Mouse (Mus musculus) CH12.LX (cell line): Measurements from ENCODE around the gene Gm20532. TPM values are rescaled to one million over a fixed set of nuclear protein-coding genes. Genes with fewer than 3 reads are reported as not detected.

Source experiments
- DNase-seq: peaks from one replicate; pipeline ENCODE4 v3.0.0-alpha.2; 2013; ENCODE audit errors: extremely low read depth
- H3K27ac ChIP-seq: 2 replicates; pipeline ENCODE4 v1.5.1; 2012; ENCODE audit warnings: low read depth, mild to moderate bottlenecking, control low read depth, moderate library complexity; ENCODE audit not compliant: insufficient read depth
- H3K27me3 ChIP-seq: replicated peaks from 2 replicates; pipeline ENCODE3; 2012; ENCODE audit warnings: inconsistent platforms
- H3K36me3 ChIP-seq, 2 experiments: replicated peaks in 1 of 2; 2 replicates each; pipeline versions ENCODE3 to v1.6.1; 2012; ENCODE audit warnings: inconsistent platforms in 1 of 2, low read length in 1 of 2, mild to moderate bottlenecking in 1 of 2, mixed read lengths in 1 of 2, moderate library complexity in 1 of 2; ENCODE audit not compliant: control insufficient read depth in 1 of 2, insufficient read depth in 1 of 2
- H3K4me1 ChIP-seq, 2 experiments: 2 replicates each; pipeline ENCODE4 v1.6.1; 2012; ENCODE audit warnings: inconsistent platforms in 1 of 2, moderate library complexity in 1 of 2; ENCODE audit not compliant: insufficient read depth in 2 of 2, control insufficient read depth in 1 of 2
- H3K4me2 ChIP-seq: 2 replicates; pipeline ENCODE4 v1.6.1; 2012; ENCODE audit warnings: low read depth, mild to moderate bottlenecking, control low read depth; ENCODE audit not compliant: poor library complexity, insufficient read depth, severe bottlenecking
- H3K4me3 ChIP-seq, 3 experiments: fragments of 150-350 bp in 1 of 3; sonication (generic) in 1 of 3; replicated peaks in 1 of 3; 2 replicates each; pipeline versions ENCODE3 to v1.5.1; 2011 to 2012; ENCODE audit warnings: low read depth in 2 of 3, low read length in 2 of 3, mild to moderate bottlenecking in 2 of 3, moderate library complexity in 2 of 3, control low read depth in 1 of 3, improper control_type of control experiment in 1 of 3, inconsistent platforms in 1 of 3, mixed read lengths in 1 of 3; ENCODE audit not compliant: poor library complexity in 1 of 3
- H3K79me2 ChIP-seq: replicated peaks from 2 replicates; pipeline ENCODE4 v1.6.1; 2012; ENCODE audit warnings: mild to moderate bottlenecking, moderate library complexity; ENCODE audit not compliant: control insufficient read depth, poor library complexity, insufficient read depth, severe bottlenecking; ENCODE audit errors: extremely low read depth
- H3K9ac ChIP-seq: 2 replicates; pipeline ENCODE4 v1.6.1; 2012; ENCODE audit warnings: low read depth, mild to moderate bottlenecking, control low read depth, moderate library complexity; ENCODE audit not compliant: insufficient read depth
- H3K9me3 ChIP-seq: replicated peaks from 2 replicates; pipeline ENCODE3; 2012; ENCODE audit warnings: low read length, inconsistent platforms, mixed read lengths
- CHD1 ChIP-seq: IDR thresholded peaks from 2 replicates; pipeline ENCODE4 v1.6.1; 2012; ENCODE audit warnings: low read depth, low read length, improper control_type of control experiment, inconsistent platforms
- CHD2 ChIP-seq: IDR thresholded peaks from 2 replicates; pipeline ENCODE4 v1.6.1; 2011; ENCODE audit warnings: low read length, improper control_type of control experiment
- CTCF ChIP-seq, 2 experiments: IDR thresholded peaks in 1 of 2; conservative IDR thresholded peaks in 1 of 2; 2 replicates each; pipeline ENCODE4 v1.5.1; 2011 to 2012; ENCODE audit warnings: low read depth in 2 of 2, low read length in 2 of 2, improper control_type of control experiment in 1 of 2, inconsistent platforms in 1 of 2, mild to moderate bottlenecking in 1 of 2, moderate library complexity in 1 of 2
- EP300 ChIP-seq: IDR thresholded peaks from 2 replicates; pipeline ENCODE4 v1.6.1; 2011; ENCODE audit warnings: low read length, improper control_type of control experiment
- ETS1 ChIP-seq: conservative IDR thresholded peaks from 2 replicates; pipeline ENCODE4 v1.6.1; 2012; ENCODE audit warnings: low read depth, mild to moderate bottlenecking, inconsistent platforms, low read length, improper control_type of control experiment, moderate library complexity
- GABPA ChIP-seq: IDR thresholded peaks from 2 replicates; pipeline ENCODE4 v1.6.1; 2012; ENCODE audit warnings: low read depth, low read length, improper control_type of control experiment, inconsistent platforms; ENCODE audit not compliant: insufficient replicate concordance
- HCFC1 ChIP-seq: IDR thresholded peaks from 2 replicates; pipeline ENCODE4 v1.6.1; 2012; ENCODE audit warnings: low read depth, mild to moderate bottlenecking, inconsistent platforms, low read length, improper control_type of control experiment
- IRF4 ChIP-seq: IDR thresholded peaks from 2 replicates; pipeline ENCODE4 v1.6.1; 2014; ENCODE audit warnings: low read depth, mild to moderate bottlenecking, inconsistent platforms, low read length, improper control_type of control experiment
- JUN ChIP-seq: IDR thresholded peaks from 2 replicates; pipeline ENCODE4 v1.6.1; 2011; ENCODE audit warnings: low read depth, mild to moderate bottlenecking, low read length, improper control_type of control experiment, moderate library complexity; ENCODE audit not compliant: insufficient read depth
- JUND ChIP-seq: conservative IDR thresholded peaks from 2 replicates; pipeline ENCODE4 v1.6.1; 2011; ENCODE audit warnings: low read depth, low read length, improper control_type of control experiment
- KAT2A ChIP-seq: IDR thresholded peaks from 2 replicates; pipeline ENCODE4 v1.6.1; 2012; ENCODE audit warnings: low read length, improper control_type of control experiment, inconsistent platforms; ENCODE audit not compliant: insufficient replicate concordance
- MAFK ChIP-seq: IDR thresholded peaks from 2 replicates; pipeline ENCODE4 v1.6.1; 2011; ENCODE audit warnings: low read length, improper control_type of control experiment; ENCODE audit not compliant: insufficient replicate concordance
- MAX ChIP-seq: IDR thresholded peaks from 2 replicates; pipeline ENCODE4 v1.6.1; 2011; ENCODE audit warnings: low read length, improper control_type of control experiment
- MAZ ChIP-seq: IDR thresholded peaks from 2 replicates; pipeline ENCODE4 v1.6.1; 2012; ENCODE audit warnings: low read depth, mild to moderate bottlenecking, inconsistent platforms, low read length, improper control_type of control experiment, moderate library complexity
- MXI1 ChIP-seq: IDR thresholded peaks from 2 replicates; pipeline ENCODE4 v1.6.1; 2011; ENCODE audit warnings: mild to moderate bottlenecking, low read depth, low read length, improper control_type of control experiment
- MYC ChIP-seq: IDR thresholded peaks from 2 replicates; pipeline ENCODE4 v1.6.1; 2011; ENCODE audit warnings: low read depth, mild to moderate bottlenecking, improper control_type of control experiment, low read length
- NELFE ChIP-seq: IDR thresholded peaks from 2 replicates; pipeline ENCODE4 v1.6.1; 2011; ENCODE audit warnings: low read depth, low read length, improper control_type of control experiment
- NRF1 ChIP-seq: IDR thresholded peaks from 2 replicates; pipeline ENCODE4 v1.6.1; 2014; ENCODE audit warnings: low read depth, mild to moderate bottlenecking, inconsistent platforms, low read length, improper control_type of control experiment, moderate library complexity
- POLR2A ChIP-seq: IDR thresholded peaks from 2 replicates; pipeline ENCODE4 v1.6.1; 2011; ENCODE audit warnings: low read depth, mild to moderate bottlenecking, improper control_type of control experiment, low read length
- POLR2AphosphoS2 ChIP-seq: IDR thresholded peaks from 2 replicates; pipeline ENCODE4 v1.6.1; 2011; ENCODE audit warnings: low read depth, low read length, improper control_type of control experiment
- RAD21 ChIP-seq: IDR thresholded peaks from 2 replicates; pipeline ENCODE4 v1.6.1; 2011; ENCODE audit warnings: low read depth, mild to moderate bottlenecking, low read length, improper control_type of control experiment, moderate library complexity
- RCOR1 ChIP-seq: conservative IDR thresholded peaks from 2 replicates; pipeline ENCODE4 v1.6.1; 2012; ENCODE audit warnings: low read depth, mild to moderate bottlenecking, inconsistent platforms, low read length, improper control_type of control experiment
- SIN3A ChIP-seq: IDR thresholded peaks from 2 replicates; pipeline ENCODE4 v1.6.1; 2012; ENCODE audit warnings: low read length, improper control_type of control experiment, inconsistent platforms
- TCF12 ChIP-seq: IDR thresholded peaks from 2 replicates; pipeline ENCODE4 v1.6.1; 2014; ENCODE audit warnings: low read depth, mild to moderate bottlenecking, inconsistent platforms, low read length, improper control_type of control experiment
- UBTF ChIP-seq: IDR thresholded peaks from 2 replicates; pipeline ENCODE4 v1.6.1; 2012; ENCODE audit warnings: low read depth, mild to moderate bottlenecking, inconsistent platforms, low read length, improper control_type of control experiment, moderate library complexity
- USF1 ChIP-seq: IDR thresholded peaks from 2 replicates; pipeline ENCODE4 v1.6.1; 2014; ENCODE audit warnings: low read depth, mild to moderate bottlenecking, inconsistent platforms, low read length, improper control_type of control experiment
- ZC3H11A ChIP-seq: IDR thresholded peaks from 2 replicates; pipeline ENCODE4 v1.6.1; 2012; ENCODE audit warnings: low read depth, mild to moderate bottlenecking, inconsistent platforms, low read length, improper control_type of control experiment
- ZKSCAN1 ChIP-seq: IDR thresholded peaks from 2 replicates; pipeline ENCODE4 v1.6.1; 2012; ENCODE audit warnings: low read depth, inconsistent platforms, low read length, improper control_type of control experiment, borderline replicate concordance
- ZMIZ1 ChIP-seq: IDR thresholded peaks from 2 replicates; pipeline ENCODE4 v1.6.1; 2012; ENCODE audit warnings: low read depth, mild to moderate bottlenecking, inconsistent platforms, low read length, improper control_type of control experiment
- dilution Hi-C: fragments of 300-500 bp; cut with MboI; formaldehyde crosslinking; loops from 2 replicates; pipeline ENCODE4 v1.14.3; 2020; ENCODE audit warnings: low sequenced_read_pairs; ENCODE audit not compliant: extremely low pct_unique_long_range_greater_than_20kb, extremely low pct_ligation_motif_present
- in situ Hi-C: fragments of 300-500 bp; cut with MboI; formaldehyde crosslinking; loops from 3 replicates; pipeline ENCODE4 v1.14.3; 2019; ENCODE audit warnings: low sequenced_read_pairs, low pct_ligation_motif_present, low pct_unique_long_range_greater_than_20kb, mixed read lengths
- polyA plus RNA-seq: library from polyadenylated mRNA; unstranded; fragments of >175 nt; gene quantifications from 2 replicates; pipeline ENCODE4 v1.2.1, GENCODE M21; 2012; ENCODE audit warnings: low read depth; ENCODE audit not compliant: insufficient read length
- total RNA-seq, 2 experiments: library from RNA; depleted of rRNA; stranded (reverse); fragments of 300-350 nt in 1 of 2; fragments of >200 nt in 1 of 2; gene quantifications; 2 replicates each; pipeline ENCODE4 v1.2.3; 2012 to 2014

Gene Gm20532
- total and polyA plus RNA-seq, 3 experiments: not detected

DNA sequence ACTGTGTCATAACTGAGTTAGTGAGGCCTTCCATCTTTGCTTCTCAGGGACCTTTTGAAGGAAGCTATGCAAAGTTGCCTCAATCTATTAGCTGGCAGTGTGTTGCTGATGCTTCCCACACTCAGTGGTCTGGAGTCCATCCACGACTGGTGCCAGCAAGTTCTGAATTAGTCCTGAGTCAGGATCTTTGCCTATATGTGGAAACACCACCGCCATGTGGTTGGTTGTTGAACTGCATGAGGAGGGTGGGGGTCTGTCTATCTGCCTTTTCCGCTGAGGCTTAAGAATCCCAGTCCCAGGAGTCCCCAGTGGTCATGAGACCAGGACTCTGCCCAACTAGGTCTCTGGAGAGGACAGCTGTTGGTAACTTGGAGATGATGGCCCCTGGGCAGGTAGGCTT is 16.4 kb upstream of the Gm20532 start (continued):
- no peak for TF ChIP-seq POLR2AphosphoS2
- TF ChIP-seq KAT2A: no peak
- TF ChIP-seq JUND: no peak
- TF ChIP-seq UBTF: no peak
- TF ChIP-seq HCFC1: no peak
- TF ChIP-seq MAX: peak; percentile 47; the same call in 1 of the 2 replicates
- TF ChIP-seq ETS1: no peak
- TF ChIP-seq USF1: no peak
- no peak for TF ChIP-seq TCF12
- TF ChIP-seq MAZ: peak; percentile 74; the same call in 1 of the 2 replicates
- no peak for TF ChIP-seq EP300
- no peak for TF ChIP-seq MYC
- no peak for TF ChIP-seq NRF1
- peak; percentile 98 for TF ChIP-seq MAFK
- no peak for TF ChIP-seq IRF4
- peak; percentile 86 to 91 for TF ChIP-seq CTCF (conservative IDR thresholded peaks at IDR 0.05 in 1 of 2, IDR thresholded peaks at IDR 0.05 in 1 of 2; ENCODE audit: low read depth in 2 of 2, low read length in 2 of 2)
- no peak for TF ChIP-seq POLR2A
- no peak for TF ChIP-seq JUN
- TF ChIP-seq RCOR1: no peak

DNA sequence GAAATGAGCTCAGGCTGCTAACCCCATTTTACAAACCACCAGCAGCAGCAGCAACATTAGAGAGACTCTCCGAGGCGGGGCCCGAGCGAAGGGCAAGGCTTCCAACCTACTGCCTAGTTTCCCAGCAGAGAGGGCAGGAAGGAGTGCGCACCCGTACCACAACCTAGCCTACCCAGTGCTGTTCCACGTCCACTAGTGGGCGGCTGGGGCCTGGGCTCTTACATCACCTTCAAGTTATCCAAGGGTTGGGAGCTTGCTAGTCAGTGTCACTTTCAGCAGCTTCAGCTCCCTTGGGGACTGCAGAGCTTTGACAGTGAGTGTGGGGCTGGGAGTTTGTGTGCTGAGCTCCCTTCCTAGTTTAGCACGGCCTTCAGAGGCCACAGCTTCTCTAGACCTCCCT is 15.0 kb upstream of the Gm20532 start:
- peaks cover 2% of the 10 kb centered on the region for H3K27me3 ChIP-seq
- no peaks in the 10 kb centered on the region for H3K79me2 ChIP-seq
- H3K36me3 ChIP-seq: no peaks in the 10 kb centered on the region
- in situ Hi-C loops: no loop called here
- no peaks in the 10 kb centered on the region for H3K9me3 ChIP-seq
- H3K9ac ChIP-seq: no peak overlapping the region
- dilution Hi-C loops: no loop called here
- H3K4me3 ChIP-seq: no peak overlapping the region
- H3K4me2 ChIP-seq: no peak overlapping the region
- peaks cover 12 to 30% of the 10 kb centered on the region in 2 experiments for H3K4me1 ChIP-seq
- H3K27ac ChIP-seq: no peak overlapping the region
- TF ChIP-seq RAD21 (no peak), MAFK (no peak), SIN3A (no peak), MAZ (no peak), NELFE (no peak), MXI1 (no peak), ZKSCAN1 (no peak), CHD2 (no peak), TCF12 (no peak), RCOR1 (no peak), IRF4 (no peak), ZMIZ1 (no peak), NRF1 (no peak), JUND (no peak), ZC3H11A (no peak), USF1 (no peak), GABPA (no peak), POLR2A (no peak), CHD1 (no peak)
- DNase-seq: no peak
